Mouse (Mus musculus): ENCODE results near the gene Cdc42bpb. TPM values are rescaled to one million over a fixed set of nuclear protein-coding genes. Genes with fewer than 3 reads are reported as not detected.

Gene Cdc42bpb
- total and polyA plus RNA-seq, 3 experiments = 16.7 to 29.7 (median 25.4) TPM

DNA sequence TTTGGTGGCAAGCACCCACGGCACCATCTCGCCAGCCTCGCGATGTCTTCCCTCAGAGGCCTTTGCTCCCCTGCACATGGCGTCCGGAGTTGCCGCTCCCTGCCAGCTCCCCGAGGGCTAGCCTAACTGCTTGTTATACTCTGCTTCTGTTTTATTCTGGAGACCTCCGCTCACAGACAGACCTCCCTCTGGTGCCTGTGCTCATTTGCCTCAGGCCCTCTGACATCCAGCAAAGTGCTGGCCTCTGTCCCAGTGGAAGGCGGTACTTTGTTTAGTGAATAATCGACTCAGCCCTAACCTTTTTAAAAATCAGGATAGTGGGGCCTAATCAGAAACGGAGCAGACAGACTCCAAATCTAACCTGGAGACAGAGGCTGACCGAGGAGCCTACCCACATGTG is 55.7 kb downstream of the Cdc42bpb start:
- Histone ChIP-seq H3K4me3 (replicated peaks in 1 of 3; ENCODE audit: low read depth in 2 of 3, low read length in 2 of 3, poor library complexity in 1 of 3) (no peak overlapping the region), H3K4me1 (ENCODE audit: control insufficient read depth in 1 of 2, insufficient read depth in 2 of 2) (peaks cover 22 to 44% of the 10 kb centered on the region in 2 experiments), H3K9me3 (replicated peaks; ENCODE audit: low read length) (no peaks in the 10 kb centered on the region), H3K27ac (ENCODE audit: insufficient read depth, low read depth) (no peak overlapping the region), H3K4me2 (ENCODE audit: insufficient read depth, low read depth, poor library complexity, severe bottlenecking) (no peak overlapping the region), H3K27me3 (replicated peaks) (no peaks in the 10 kb centered on the region), H3K79me2 (replicated peaks; ENCODE audit: control insufficient read depth, extremely low read depth, insufficient read depth, poor library complexity, severe bottlenecking) (no peaks in the 10 kb centered on the region; the same call in 1 of the 2 replicates), H3K36me3 (replicated peaks in 1 of 2; ENCODE audit: control insufficient read depth in 1 of 2, insufficient read depth in 1 of 2, low read length in 1 of 2) (peaks cover 71 to 80% of the 10 kb centered on the region in 2 experiments), H3K9ac (ENCODE audit: insufficient read depth, low read depth) (no peak overlapping the region)
- in situ Hi-C loops (cut with MboI; ENCODE audit: low pct_ligation_motif_present, low pct_unique_long_range_greater_than_20kb, low sequenced_read_pairs) (no loop called here), dilution Hi-C loops (cut with MboI; ENCODE audit: extremely low pct_ligation_motif_present, extremely low pct_unique_long_range_greater_than_20kb, low sequenced_read_pairs) (no loop called here)
- no peak for DNase-seq (ENCODE audit: extremely low read depth)
- no peak for TF ChIP-seq ELF1 (IDR thresholded peaks at IDR 0.05; ENCODE audit: low read depth, low read length)
- no peak for TF ChIP-seq NRF1 (IDR thresholded peaks at IDR 0.05; ENCODE audit: low read depth, low read length)
- no peak for TF ChIP-seq MAFK (IDR thresholded peaks at IDR 0.05; ENCODE audit: insufficient replicate concordance, low read length)
- no peak for TF ChIP-seq USF1 (IDR thresholded peaks at IDR 0.05; ENCODE audit: low read depth, low read length)
- TF ChIP-seq ZC3H11A (IDR thresholded peaks at IDR 0.05; ENCODE audit: low read depth, low read length) = no peak
- TF ChIP-seq RAD21 (IDR thresholded peaks at IDR 0.05; ENCODE audit: low read depth, low read length) = no peak
- no peak for TF ChIP-seq E2F4 (IDR thresholded peaks at IDR 0.05; ENCODE audit: insufficient replicate concordance, low read depth, low read length)
- TF ChIP-seq KAT2A (IDR thresholded peaks at IDR 0.05; ENCODE audit: insufficient replicate concordance, low read length) = no peak
- TF ChIP-seq POLR2AphosphoS2 (IDR thresholded peaks at IDR 0.05; ENCODE audit: low read depth, low read length) = no peak
- no peak for TF ChIP-seq IRF4 (IDR thresholded peaks at IDR 0.05; ENCODE audit: low read depth, low read length)

DNA sequence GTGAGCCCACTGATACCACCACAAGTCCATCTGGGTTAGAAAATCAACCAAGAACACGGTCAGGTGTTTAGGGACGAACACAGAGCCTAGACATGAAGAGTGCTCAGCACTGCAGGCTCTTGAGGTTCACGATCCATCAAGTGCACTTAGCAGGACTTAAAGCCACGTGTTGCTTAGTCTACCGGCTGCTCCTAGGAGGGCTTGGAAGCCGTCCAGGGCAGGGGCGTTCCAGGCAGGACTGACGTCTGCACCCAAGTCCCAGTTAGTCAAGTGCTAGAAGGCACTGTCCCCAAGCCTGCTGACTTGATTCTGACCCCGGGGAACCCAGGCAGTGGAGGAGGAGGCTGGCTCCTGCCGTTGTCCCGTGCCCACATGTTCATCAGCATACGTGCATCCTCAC is 57.0 kb downstream of the Cdc42bpb start:
- dilution Hi-C loops (cut with MboI; ENCODE audit: extremely low pct_ligation_motif_present, extremely low pct_unique_long_range_greater_than_20kb, low sequenced_read_pairs) (no loop called here), in situ Hi-C loops (cut with MboI; ENCODE audit: low pct_ligation_motif_present, low pct_unique_long_range_greater_than_20kb, low sequenced_read_pairs) (no loop called here)
- H3K79me2 ChIP-seq (replicated peaks; ENCODE audit: control insufficient read depth, extremely low read depth, insufficient read depth, poor library complexity, severe bottlenecking) = no peaks in the 10 kb centered on the region; the same call in 1 of the 2 replicates
- H3K4me1 ChIP-seq (ENCODE audit: control insufficient read depth in 1 of 2, insufficient read depth in 2 of 2) = peaks cover 18 to 33% of the 10 kb centered on the region in 2 experiments
- H3K27ac ChIP-seq (ENCODE audit: insufficient read depth, low read depth) = no peak overlapping the region
- H3K4me2 ChIP-seq (ENCODE audit: insufficient read depth, low read depth, poor library complexity, severe bottlenecking) = no peak overlapping the region
- H3K27me3 ChIP-seq (replicated peaks) = no peaks in the 10 kb centered on the region
- peaks cover 82 to 91% of the 10 kb centered on the region in 2 experiments for H3K36me3 ChIP-seq (replicated peaks in 1 of 2; ENCODE audit: control insufficient read depth in 1 of 2, insufficient read depth in 1 of 2, low read length in 1 of 2)
- TF ChIP-seq MYC (IDR thresholded peaks at IDR 0.05; ENCODE audit: low read depth, low read length) (no peak), ETS1 (conservative IDR thresholded peaks at IDR 0.05; ENCODE audit: low read depth, low read length) (no peak), CHD1 (IDR thresholded peaks at IDR 0.05; ENCODE audit: low read depth, low read length) (no peak), MEF2A (IDR thresholded peaks at IDR 0.05; ENCODE audit: borderline replicate concordance, low read depth, low read length) (no peak)
- H3K9me3 ChIP-seq (replicated peaks; ENCODE audit: low read length) = peaks cover 6% of the 10 kb centered on the region
- no peak overlapping the region for H3K9ac ChIP-seq (ENCODE audit: insufficient read depth, low read depth)
- DNase-seq (ENCODE audit: extremely low read depth) = no peak
- no peak overlapping the region for H3K4me3 ChIP-seq (replicated peaks in 1 of 3; ENCODE audit: low read depth in 2 of 3, low read length in 2 of 3, poor library complexity in 1 of 3)
